Mouse (Mus musculus): ENCODE data around the gene Ipo4.

- TF ChIP-seq CTCF (IDR thresholded peaks at IDR 0.05; ENCODE audit: low read depth, low read length) (no peak), POLR2AphosphoS5 (IDR thresholded peaks at IDR 0.05; ENCODE audit: insufficient replicate concordance, low read depth, low read length) (no peak), GATA1 (IDR thresholded peaks at IDR 0.05; ENCODE audit: borderline replicate concordance, low read length) (no peak), GATA2 (IDR thresholded peaks at IDR 0.05; ENCODE audit: borderline replicate concordance, low read depth, low read length) (no peak), TAL1 (conservative IDR thresholded peaks at IDR 0.05; ENCODE audit: low read depth, low read length) (no peak)
Observed at GRCm38 (mm10) chr14:55659960-55660573, 24.3 kb upstream of the Ipo4 start, which contains the start of gene Mdp1.

All from G1E (cell line).